Mouse (Mus musculus): Measurements from ENCODE around the gene Kifap3.

Kifap3 gene

GRCm38 (mm10) chr1:163893774-163894527, 114.6 kb downstream of the Kifap3 start:
- in situ Hi-C loops (cut with MboI, MseI), result no loop called here

- in situ Hi-C loops (cut with MboI, MseI), result no loop called here
Measured at GRCm38 (mm10) chr1:163898291-163898764, 118.9 kb downstream of the Kifap3 start.

- in situ Hi-C loops (cut with MboI, MseI), result no loop called here
Measured at GRCm38 (mm10) chr1:163899575-163899974, 120.2 kb downstream of the Kifap3 start.

- in situ Hi-C loops (cut with MboI, MseI), result loop anchor here (25.0 kb wide), 1 partner anchor 738 kb away; no protein-coding TSS in a partner anchor
Measured at GRCm38 (mm10) chr1:163900168-163900567, 120.8 kb downstream of the Kifap3 start.

- in situ Hi-C loops (cut with MboI, MseI), result loop anchor here (25.0 kb wide), 1 partner anchor 741 kb away; no protein-coding TSS in a partner anchor
Measured at GRCm38 (mm10) chr1:163903411-163903810, 124.0 kb downstream of the Kifap3 start.

- in situ Hi-C loops (cut with MboI, MseI), result loop anchor here (25.0 kb wide), 1 partner anchor 745 kb away; no protein-coding TSS in a partner anchor
Measured at GRCm38 (mm10) chr1:163907007-163907811, 127.8 kb downstream of the Kifap3 start.

- in situ Hi-C loops (cut with MboI, MseI), result loop anchor here (25.0 kb wide), 1 partner anchor 746 kb away; no protein-coding TSS in a partner anchor
Measured at GRCm38 (mm10) chr1:163908389-163908788, 129.0 kb downstream of the Kifap3 start.

- in situ Hi-C loops (cut with MboI, MseI), result loop anchor here (10.0 to 25.0 kb wide), 2 partner anchors 748 to 1016 kb away; partner anchors contain the start of gene Fmo2
Measured at GRCm38 (mm10) chr1:163910343-163910742, 131.0 kb downstream of the Kifap3 start.

GRCm38 (mm10) chr1:163910785-163911184, 131.4 kb downstream of the Kifap3 start:
- in situ Hi-C loops (cut with MboI, MseI), result loop anchor here (10.0 to 25.0 kb wide), 2 partner anchors 748 to 1016 kb away; partner anchors contain the start of gene Fmo2

- in situ Hi-C loops (cut with MboI, MseI), result loop anchor here (10.0 to 25.0 kb wide), 2 partner anchors 750 to 1017 kb away; partner anchors contain the start of gene Fmo2
Measured at GRCm38 (mm10) chr1:163911981-163912380, 132.6 kb downstream of the Kifap3 start.

- in situ Hi-C loops (cut with MboI, MseI), result loop anchor here (10.0 to 25.0 kb wide), 2 partner anchors 755 to 1023 kb away; partner anchors contain the start of gene Fmo2
Measured at GRCm38 (mm10) chr1:163917349-163918160, 138.2 kb downstream of the Kifap3 start.

GRCm38 (mm10) chr1:163924093-163924492, 144.7 kb downstream of the Kifap3 start:
- in situ Hi-C loops (cut with MboI, MseI), result loop anchor here (25.0 kb wide), 1 partner anchor 762 kb away; no protein-coding TSS in a partner anchor

GRCm38 (mm10) chr1:163928846-163929245, 149.5 kb downstream of the Kifap3 start, which contains the start of gene Scyl3:
Gene Scyl3 (plus strand): TSS chr1:163929100.
- in situ Hi-C loops (cut with MboI, MseI), result loop anchor here (5.0 kb wide), 1 partner anchor 522 kb away; no protein-coding TSS in a partner anchor

- in situ Hi-C loops (cut with MboI, MseI), result loop anchor here (5.0 to 10.0 kb wide), 2 partner anchors 523 to 1205 kb away; no protein-coding TSS in a partner anchor
Measured at GRCm38 (mm10) chr1:163929636-163930457, 150.5 kb downstream of the Kifap3 start.

GRCm38 (mm10) chr1:163930458-163930794, 151.0 kb downstream of the Kifap3 start:
- in situ Hi-C loops (cut with MboI, MseI), result loop anchor here (10.0 kb wide), 1 partner anchor 1206 kb away; no protein-coding TSS in a partner anchor

GRCm38 (mm10) chr1:163931801-163932200, 152.4 kb downstream of the Kifap3 start:
- in situ Hi-C loops (cut with MboI, MseI), result loop anchor here (10.0 kb wide), 1 partner anchor 1207 kb away; no protein-coding TSS in a partner anchor

GRCm38 (mm10) chr1:163934591-163934990, 155.2 kb downstream of the Kifap3 start:
- in situ Hi-C loops (cut with MboI, MseI), result loop anchor here (10.0 kb wide), 1 partner anchor 1210 kb away; no protein-coding TSS in a partner anchor

GRCm38 (mm10) chr1:163942056-163942455, 162.7 kb downstream of the Kifap3 start:
- in situ Hi-C loops (cut with MboI, MseI), result no loop called here

GRCm38 (mm10) chr1:163953396-163953795, 174.0 kb downstream of the Kifap3 start:
- in situ Hi-C loops (cut with MboI, MseI), result no loop called here

- in situ Hi-C loops (cut with MboI, MseI), result no loop called here
Measured at GRCm38 (mm10) chr1:163958036-163958435, 178.7 kb downstream of the Kifap3 start.
